Mouse (Mus musculus): ENCODE results near the gene Paqr4.

DNA sequence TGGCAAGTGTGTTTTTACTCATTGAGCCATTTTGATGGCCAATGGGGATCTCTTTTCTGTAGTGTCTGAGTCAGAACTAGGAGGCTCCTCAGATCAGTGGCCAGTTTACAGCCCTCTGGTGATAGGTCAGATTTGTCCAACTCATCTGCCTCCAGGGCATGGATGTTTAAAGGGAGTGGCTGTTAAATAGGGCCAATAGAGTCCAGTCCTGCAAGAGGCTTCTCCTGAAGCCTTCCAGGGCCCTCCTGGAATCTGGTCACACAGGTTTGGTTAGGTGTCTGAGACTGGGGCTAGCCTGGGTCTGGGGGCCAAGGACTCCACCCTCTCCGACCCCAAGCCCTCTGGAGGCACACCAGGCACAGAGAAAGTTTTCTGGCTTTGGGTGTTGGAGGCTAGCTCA is 46.2 kb downstream of the Paqr4 start:
- TF ChIP-seq CTCF (conservative IDR thresholded peaks at IDR 0.05 in 1 of 2, IDR thresholded peaks at IDR 0.05 in 1 of 2; ENCODE audit: low read depth in 2 of 2, low read length in 2 of 2) (no peak), ZNF384 (IDR thresholded peaks at IDR 0.05; ENCODE audit: low read depth, low read length) (no peak), JUND (conservative IDR thresholded peaks at IDR 0.05; ENCODE audit: low read depth, low read length) (no peak), KAT2A (IDR thresholded peaks at IDR 0.05; ENCODE audit: insufficient replicate concordance, low read length) (no peak)
